Mouse (Mus musculus) myocyte (in vitro differentiated cells): ENCODE measurements around the gene Bcl9.

Experiments used
- CEBPB ChIP-seq: IDR thresholded peaks from 2 replicates; pipeline ENCODE4 v1.6.1; 2011; ENCODE audit warnings: mild to moderate bottlenecking, moderate library complexity; ENCODE audit not compliant: poor library complexity, insufficient read depth, severe bottlenecking
- E2F4 ChIP-seq: IDR thresholded peaks from one replicate; pipeline ENCODE4 v1.6.1; 2011; ENCODE audit warnings: mild to moderate bottlenecking, control low read depth, moderate library complexity; ENCODE audit not compliant: insufficient read depth
- MAX ChIP-seq: IDR thresholded peaks from one replicate; pipeline ENCODE4 v1.6.1; 2011; ENCODE audit warnings: low read depth, mild to moderate bottlenecking, control low read depth
- MYOD1 ChIP-seq, 3 experiments: IDR thresholded peaks; one replicate each; pipeline ENCODE4 v1.6.1; 2011; ENCODE audit warnings: control low read depth in 2 of 3, low read depth in 2 of 3, mild to moderate bottlenecking in 2 of 3, moderate library complexity in 1 of 3; ENCODE audit not compliant: insufficient read length in 2 of 3, control insufficient read depth in 1 of 3
- POLR2A ChIP-seq: IDR thresholded peaks from one replicate; pipeline ENCODE4 v1.6.1; 2011; ENCODE audit warnings: low read depth, mild to moderate bottlenecking, control low read depth, moderate library complexity; ENCODE audit not compliant: insufficient read length
- REST ChIP-seq: IDR thresholded peaks from one replicate; pipeline ENCODE4 v1.6.1; 2011; ENCODE audit warnings: mild to moderate bottlenecking, control low read depth, moderate library complexity; ENCODE audit not compliant: insufficient read depth, insufficient read length
- SRF ChIP-seq: IDR thresholded peaks from one replicate; pipeline ENCODE4 v1.6.1; 2011; ENCODE audit warnings: low read depth; ENCODE audit not compliant: control insufficient read depth, insufficient read length
- TCF12 ChIP-seq: IDR thresholded peaks from one replicate; pipeline ENCODE4 v1.6.1; 2011; ENCODE audit warnings: mild to moderate bottlenecking, control low read depth; ENCODE audit not compliant: poor library complexity, insufficient read depth, severe bottlenecking
- TCF3 ChIP-seq: IDR thresholded peaks from one replicate; pipeline ENCODE4 v1.6.1; 2011; ENCODE audit warnings: low read depth, control low read depth; ENCODE audit not compliant: insufficient read length
- USF1 ChIP-seq: IDR thresholded peaks from one replicate; pipeline ENCODE4 v1.6.1; 2011; ENCODE audit warnings: low read depth, mild to moderate bottlenecking, control low read depth, moderate library complexity

DNA sequence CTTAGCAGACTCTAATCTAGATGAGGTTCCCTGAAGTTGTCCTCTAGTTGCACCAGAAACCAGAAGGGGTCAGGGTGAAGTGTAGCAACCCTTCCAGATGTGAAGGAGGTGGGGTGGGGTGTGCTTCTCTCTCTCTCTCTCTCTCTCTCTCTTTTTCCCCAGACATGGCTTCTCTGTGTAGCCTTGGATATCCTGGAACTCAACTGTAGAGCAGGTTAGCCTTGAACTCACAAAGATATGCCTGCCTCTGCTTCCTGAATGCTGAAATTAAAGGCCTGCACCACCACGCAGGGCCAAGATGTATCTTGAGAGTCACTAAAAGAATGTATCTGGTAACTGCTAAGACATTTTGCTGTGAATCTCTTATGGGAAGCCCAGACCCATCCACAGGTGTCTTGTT, 140.4 kb downstream of the Bcl9 start:
- no peak for TF ChIP-seq POLR2A
- TF ChIP-seq MAX: no peak
- TF ChIP-seq USF1: no peak
- no peak for TF ChIP-seq TCF3
- TF ChIP-seq E2F4: no peak
- no peak for TF ChIP-seq CEBPB
- TF ChIP-seq TCF12: no peak
- TF ChIP-seq SRF: no peak
- TF ChIP-seq REST: no peak
- no peak for TF ChIP-seq MYOD1 (IDR thresholded peaks at IDR 0.05; ENCODE audit: control insufficient read depth in 1 of 3, insufficient read length in 2 of 3, low read depth in 2 of 3)
